Mouse (Mus musculus) common myeloid progenitor, adult 5-6 weeks (primary cell): Measurements from ENCODE around the gene Tmem107. TPM values are rescaled to one million over a fixed set of nuclear protein-coding genes. Genes with fewer than 3 reads are reported as not detected.
A peak's percentile ranks its signal among the peaks of the same experiment; 100 is the strongest.

Experiments
- ATAC-seq: replicated peaks from 2 replicates; pipeline ENCODE4 v1.8.0; 2016; ENCODE audit warnings: low read depth, mild to moderate bottlenecking, moderate TSS enrichment, inconsistent platforms; ENCODE audit not compliant: poor library complexity, severe bottlenecking
- total RNA-seq: library from RNA; stranded (forward); fragments of 200-1000, 187-1606 nt; gene quantifications from 2 replicates; pipeline ENCODE4 v1.2.3, GENCODE M21; 2017

Tmem107 gene
- total RNA-seq, 1 experiment from 2014 or later, result 23.2 TPM

DNA sequence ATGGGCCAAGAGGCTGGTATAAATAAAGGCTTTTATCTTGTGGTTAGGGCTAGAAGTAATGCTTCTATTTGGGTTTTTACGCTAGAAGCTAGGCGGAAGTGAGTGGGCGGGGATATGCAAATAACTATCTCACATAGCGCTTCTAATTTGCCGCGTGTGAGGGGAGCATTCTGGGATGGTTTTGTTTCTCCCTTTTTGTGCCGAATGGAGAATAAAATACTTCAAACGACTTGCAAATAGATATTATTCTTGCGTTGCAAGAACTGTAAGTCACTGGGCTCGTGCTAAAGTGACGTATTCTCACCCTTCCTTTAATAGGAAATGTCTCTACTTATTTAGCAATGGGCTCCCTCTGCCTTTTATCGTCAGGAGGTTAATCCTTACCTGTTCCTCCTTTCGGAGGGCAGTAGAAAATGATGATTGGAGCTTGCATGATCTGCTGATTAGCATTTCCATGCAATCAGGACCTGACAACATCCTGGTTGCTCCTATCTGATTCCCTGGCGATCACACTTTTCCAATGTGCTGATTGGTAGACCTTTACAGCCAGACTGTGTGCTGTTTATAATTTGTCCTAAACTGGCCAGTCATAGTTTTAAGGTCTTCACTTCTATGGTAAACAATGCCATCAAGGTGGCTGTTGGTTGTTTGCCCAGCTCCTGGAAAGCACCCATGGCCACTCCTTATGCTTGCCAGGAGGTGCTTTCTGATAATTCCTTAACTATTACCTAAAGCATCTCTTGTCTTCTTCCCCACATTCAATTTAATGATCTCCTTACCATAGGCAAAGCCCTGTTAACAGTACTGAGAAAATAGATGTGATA lies 2.7 kb downstream of the Tmem107 start:
- ATAC-seq, result peak; percentile 76

GRCm38 (mm10) chr11:69073951-69074775 lies 3.6 kb downstream of the Tmem107 start:
- no peak for ATAC-seq

DNA sequence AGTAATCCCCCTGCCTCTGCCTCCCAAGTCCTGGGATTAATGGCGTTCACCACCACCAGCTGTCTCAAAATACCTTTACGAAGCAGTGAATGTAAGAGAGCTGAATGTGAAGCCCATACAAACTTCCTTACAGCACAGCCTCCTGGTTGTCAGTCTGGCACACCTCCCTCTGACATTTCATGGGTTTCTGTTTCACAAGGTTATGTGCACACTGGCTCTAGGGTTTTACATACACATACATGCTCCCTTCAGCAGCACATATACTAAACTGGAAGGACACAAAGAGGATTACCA lies 4.1 kb downstream of the Tmem107 start:
- no peak for ATAC-seq

GRCm38 (mm10) chr11:69075764-69076479 lies 5.3 kb downstream of the Tmem107 start:
- no peak for ATAC-seq

DNA sequence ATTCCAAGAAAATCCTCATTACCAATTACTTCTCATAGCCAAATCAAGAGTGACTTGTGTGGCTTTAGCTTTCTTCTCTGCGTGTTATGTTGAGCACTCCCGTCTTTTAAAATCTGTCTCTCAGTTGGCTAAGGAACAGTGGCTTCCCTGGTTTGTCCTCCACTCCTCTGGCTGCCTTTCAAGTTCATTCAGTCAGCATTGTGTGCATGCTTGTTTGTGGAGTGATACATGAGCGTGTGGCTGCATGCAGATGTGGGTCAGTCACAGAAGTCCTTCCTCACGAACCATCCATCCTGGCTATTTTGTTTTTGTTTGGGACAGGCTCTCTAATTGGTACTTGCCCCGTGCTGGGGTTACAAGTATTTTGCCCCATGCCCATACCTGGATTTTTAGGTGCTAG lies 6.0 kb downstream of the Tmem107 start:
- ATAC-seq, result no peak

GRCm38 (mm10) chr11:69077316-69077715 lies 6.7 kb downstream of the Tmem107 start:
- ATAC-seq, result no peak

- ATAC-seq, result no peak
Measured at GRCm38 (mm10) chr11:69078041-69078440, 7.4 kb downstream of the Tmem107 start.

DNA sequence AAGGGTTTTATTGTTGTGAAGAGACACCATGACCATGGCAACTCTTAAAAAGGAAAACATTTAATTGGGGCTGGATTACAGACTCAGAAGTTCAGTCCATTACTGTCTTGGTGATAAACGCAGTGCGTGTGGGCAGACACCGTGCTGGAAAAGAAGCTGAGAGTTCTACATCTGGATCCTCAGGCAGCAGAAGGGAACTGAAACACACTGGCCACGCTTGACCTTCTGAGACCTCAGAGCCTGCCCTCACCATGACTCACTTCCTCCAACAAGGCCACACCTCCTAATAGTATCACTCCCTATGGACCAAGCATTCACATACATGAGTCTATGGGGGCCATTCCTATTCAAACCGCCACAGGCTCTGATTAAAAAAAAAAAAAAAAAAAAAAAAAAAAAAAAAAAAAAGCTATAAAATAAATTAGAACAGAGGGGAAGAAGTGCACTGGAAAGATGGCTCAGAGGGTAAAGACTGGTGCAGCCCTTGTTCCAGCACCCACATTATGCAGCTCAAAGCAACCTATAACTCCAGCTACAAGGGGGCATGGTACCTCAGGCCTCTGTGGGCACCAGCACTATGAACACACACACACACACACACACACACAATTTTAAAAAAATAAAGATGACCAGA lies 8.3 kb downstream of the Tmem107 start:
- peak; percentile 53 for ATAC-seq

GRCm38 (mm10) chr11:69080102-69080854 lies 9.7 kb downstream of the Tmem107 start:
- no peak for ATAC-seq

GRCm38 (mm10) chr11:69080855-69081222 lies 10.2 kb downstream of the Tmem107 start:
- ATAC-seq, result no peak

GRCm38 (mm10) chr11:69081613-69082012 lies 11.0 kb downstream of the Tmem107 start:
- ATAC-seq, result no peak

DNA sequence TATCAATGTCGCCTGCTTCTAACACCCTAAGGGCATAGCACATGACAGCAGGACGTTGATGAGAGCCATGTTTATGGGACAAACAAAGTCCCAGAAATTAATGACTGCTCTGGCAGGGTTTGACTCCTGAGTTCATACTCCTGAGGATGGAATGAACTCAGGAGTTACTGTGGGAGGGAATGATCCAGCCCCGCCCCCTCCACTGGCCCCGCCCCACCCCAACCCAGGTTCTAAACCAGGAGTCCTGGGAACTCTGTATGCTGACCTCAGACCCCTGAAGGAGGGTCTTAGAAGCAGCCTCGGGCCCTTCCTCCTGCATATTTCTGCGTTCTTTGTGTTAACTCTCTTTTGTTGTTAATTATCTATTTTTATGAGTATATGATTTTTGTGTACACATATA lies 15.0 kb downstream of the Tmem107 start:
- no peak for ATAC-seq

DNA sequence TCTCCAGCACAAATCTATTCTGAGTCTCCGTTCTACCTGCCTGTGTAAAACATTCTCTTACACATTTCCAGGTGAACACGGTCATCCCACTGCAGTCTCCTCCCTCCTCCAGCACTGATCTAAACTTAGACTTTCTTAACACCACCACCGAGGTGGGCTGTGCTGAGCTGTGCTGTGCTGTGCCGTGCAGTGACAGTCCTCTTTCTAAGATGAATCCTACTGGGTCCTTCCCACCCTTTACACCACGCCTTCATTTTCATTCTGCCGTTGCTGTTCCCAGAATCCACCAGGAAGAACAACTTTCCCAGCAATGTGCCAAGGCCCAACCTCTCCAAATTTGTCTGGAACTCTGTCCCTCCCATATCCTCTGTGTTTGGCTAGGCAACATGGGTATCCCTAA lies 15.8 kb downstream of the Tmem107 start:
- ATAC-seq, result no peak

- no peak for ATAC-seq
Measured at GRCm38 (mm10) chr11:69087082-69087481, 16.5 kb downstream of the Tmem107 start.

- ATAC-seq, result no peak
Measured at GRCm38 (mm10) chr11:69087597-69087996, 17.0 kb downstream of the Tmem107 start.

DNA sequence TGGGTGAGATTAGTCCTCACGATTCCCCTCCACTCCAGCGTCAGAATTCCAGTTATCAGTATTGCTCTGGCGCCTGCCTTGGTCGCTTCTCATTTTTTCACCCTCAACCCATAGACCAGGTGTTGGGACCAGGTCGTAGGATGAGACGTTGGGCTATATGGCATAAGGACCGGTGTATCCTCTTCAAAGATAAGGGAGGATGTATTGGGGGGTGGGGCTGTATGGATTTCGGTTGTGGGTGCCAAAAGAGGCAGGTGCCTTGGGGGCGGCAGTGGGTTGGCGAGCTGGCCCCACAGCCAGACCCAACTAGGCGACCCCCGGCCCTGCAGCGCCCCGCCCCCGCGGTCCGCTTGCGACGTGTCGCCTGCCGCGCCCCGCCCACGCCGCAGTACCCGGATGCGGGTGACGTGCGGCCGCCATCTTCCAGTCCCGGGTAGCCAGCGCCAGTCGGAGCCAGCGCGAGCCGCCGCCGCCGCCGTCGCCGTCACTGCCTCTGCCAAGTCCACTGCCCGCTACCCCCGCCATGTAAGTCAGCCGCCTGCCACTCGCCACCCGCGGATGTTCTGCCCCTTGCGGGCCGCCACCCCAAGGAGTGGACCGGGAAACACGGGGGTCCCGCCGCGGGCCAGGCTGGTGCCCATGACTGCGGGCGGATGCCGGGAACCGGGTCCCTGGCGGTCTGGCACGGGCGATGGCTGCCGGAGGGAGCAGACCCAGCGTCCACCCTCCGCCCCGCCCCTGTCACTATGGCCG lies 17.7 kb downstream of the Tmem107 start, which contains the start of gene Vamp2:
TSS of gene Vamp2 (plus strand) at position 388 of the 753 bp plus-strand sequence.
- peak; percentile 67 for ATAC-seq

GRCm38 (mm10) chr11:69088856-69089615 lies 18.4 kb downstream of the Tmem107 start:
- no peak for ATAC-seq

DNA sequence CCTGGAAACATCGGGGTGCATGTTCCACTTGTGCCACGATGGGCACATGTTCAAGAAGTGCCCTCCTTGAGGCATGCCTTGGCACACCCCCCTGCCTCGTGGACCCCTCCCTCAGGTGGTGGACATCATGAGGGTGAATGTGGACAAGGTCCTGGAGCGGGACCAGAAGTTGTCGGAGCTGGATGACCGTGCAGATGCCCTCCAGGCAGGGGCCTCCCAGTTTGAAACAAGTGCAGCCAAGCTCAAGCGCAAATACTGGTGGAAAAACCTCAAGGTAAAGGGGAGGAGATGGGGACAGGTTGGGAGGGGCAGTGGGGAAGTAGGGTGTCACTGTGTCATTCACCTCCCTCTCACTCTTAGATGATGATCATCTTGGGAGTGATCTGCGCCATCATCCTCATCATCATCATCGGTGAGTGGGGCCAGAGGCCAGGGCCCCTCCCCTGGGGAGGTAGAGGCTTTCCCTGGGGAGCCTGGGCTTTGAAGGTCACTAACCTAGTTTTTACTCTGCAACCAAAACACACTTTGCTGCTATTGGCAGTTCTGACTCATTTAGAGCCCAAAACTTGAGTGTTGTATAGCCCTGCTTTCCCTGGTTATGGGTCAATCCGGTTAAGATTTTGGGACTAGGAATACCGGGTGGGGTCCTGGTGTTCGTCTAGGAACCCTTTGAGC lies 19.1 kb downstream of the Tmem107 start:
- no peak for ATAC-seq
